Mouse (Mus musculus): Measurements from ENCODE around the gene Entpd2. TPM values are rescaled to one million over a fixed set of nuclear protein-coding genes. Genes with fewer than 3 reads are reported as not detected.

Gene Entpd2
- polyA plus RNA-seq, 1 experiment, result 6.2 TPM

DNA sequence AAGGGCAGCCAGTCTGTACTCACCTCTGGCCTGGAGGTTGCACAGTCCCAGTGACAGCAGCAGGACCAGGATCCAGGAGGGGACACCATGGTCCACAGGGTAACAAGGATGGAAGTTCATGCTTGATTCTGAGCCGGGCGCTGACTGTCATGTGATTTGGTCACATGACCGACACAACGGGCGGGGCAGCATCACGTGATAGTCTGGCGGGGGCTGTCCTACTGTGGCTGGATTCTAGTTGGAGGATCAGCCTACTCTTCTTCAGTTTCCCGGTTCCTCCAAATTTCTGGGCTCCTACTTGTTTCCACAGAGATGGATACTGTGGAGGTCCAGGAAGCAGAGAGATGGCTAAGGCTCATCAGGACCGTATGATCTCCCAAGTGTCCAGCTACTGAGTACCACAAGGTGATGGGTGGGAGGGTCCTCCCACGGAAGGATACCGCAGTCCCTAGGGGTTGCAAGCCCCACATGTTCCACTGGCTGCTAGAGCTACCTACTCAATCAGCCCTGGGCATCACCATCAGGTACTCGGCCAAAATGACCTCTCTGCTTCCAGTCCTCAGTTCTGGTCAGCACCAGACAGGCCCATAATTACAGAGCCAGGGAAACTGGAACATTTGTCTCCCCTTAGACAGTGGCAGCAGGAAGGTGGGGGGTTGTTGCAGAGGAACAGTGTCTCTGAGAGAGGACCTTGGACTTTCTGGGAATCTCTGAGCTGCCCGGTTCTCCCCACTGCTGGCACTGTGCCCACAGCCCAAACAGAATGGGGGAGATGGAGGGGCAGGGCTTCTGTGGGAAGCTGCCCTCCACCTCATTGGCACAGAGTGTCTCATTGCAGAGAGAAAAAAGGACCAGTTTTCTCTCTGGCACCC is 39.2 kb upstream of the Entpd2 start, which contains the start of gene Dpp7:
TSS of gene Dpp7 (minus strand) at position 152 of the 872 bp plus-strand sequence.
- TF ChIP-seq POLR2A (IDR thresholded peaks at IDR 0.05; ENCODE audit: control insufficient read depth, low read depth, low read length), result no peak
- TF ChIP-seq CTCF (IDR thresholded peaks at IDR 0.05; ENCODE audit: control insufficient read depth, insufficient read depth, insufficient replicate concordance, low read depth, low read length), result no peak
- H3K27me3 ChIP-seq (ENCODE audit: control insufficient read depth, insufficient read depth, low read length), result no peaks in the 10 kb centered on the region
- no peak within 1 kb of the TSS for H3K27ac ChIP-seq (ENCODE audit: control insufficient read depth, insufficient read depth, low read depth, low read length)
- H3K4me1 ChIP-seq (ENCODE audit: control insufficient read depth, insufficient read depth, low read length), result peaks cover 18% of the 10 kb centered on the region
- no peaks in the 10 kb centered on the region for H3K36me3 ChIP-seq (ENCODE audit: control insufficient read depth, insufficient read depth, low read length)
- peak within 1 kb of the TSS; percentile 77 for H3K4me3 ChIP-seq (ENCODE audit: control insufficient read depth, low read depth, low read length)

DNA sequence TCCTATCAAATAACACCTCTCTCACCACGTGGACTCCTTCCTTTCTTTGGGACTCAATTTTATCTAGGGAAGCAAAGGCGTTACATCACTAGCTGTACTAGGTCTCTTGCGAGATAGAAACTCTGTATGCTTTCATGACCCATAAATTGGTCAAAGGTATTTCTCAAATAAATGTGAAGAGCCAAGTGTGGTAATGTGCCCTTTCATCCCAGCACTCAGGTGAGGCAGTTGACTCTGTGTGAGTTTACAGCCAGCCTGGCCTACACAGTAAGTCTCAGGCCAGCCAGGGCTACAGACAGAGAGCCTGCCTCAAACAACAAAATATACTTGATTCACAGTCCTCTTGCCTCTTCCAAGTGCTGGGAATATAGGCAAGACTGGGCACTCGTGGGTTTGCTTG is 35.8 kb upstream of the Entpd2 start:
- no peak for TF ChIP-seq CTCF (IDR thresholded peaks at IDR 0.05; ENCODE audit: control insufficient read depth, insufficient read depth, insufficient replicate concordance, low read depth, low read length)
- TF ChIP-seq POLR2A (IDR thresholded peaks at IDR 0.05; ENCODE audit: control insufficient read depth, low read depth, low read length), result no peak
- Histone ChIP-seq H3K4me1 (ENCODE audit: control insufficient read depth, insufficient read depth, low read length) (peaks cover 20% of the 10 kb centered on the region), H3K4me3 (ENCODE audit: control insufficient read depth, low read depth, low read length) (no peak overlapping the region), H3K27me3 (ENCODE audit: control insufficient read depth, insufficient read depth, low read length) (no peaks in the 10 kb centered on the region), H3K27ac (ENCODE audit: control insufficient read depth, insufficient read depth, low read depth, low read length) (no peak overlapping the region), H3K36me3 (ENCODE audit: control insufficient read depth, insufficient read depth, low read length) (no peaks in the 10 kb centered on the region)

DNA sequence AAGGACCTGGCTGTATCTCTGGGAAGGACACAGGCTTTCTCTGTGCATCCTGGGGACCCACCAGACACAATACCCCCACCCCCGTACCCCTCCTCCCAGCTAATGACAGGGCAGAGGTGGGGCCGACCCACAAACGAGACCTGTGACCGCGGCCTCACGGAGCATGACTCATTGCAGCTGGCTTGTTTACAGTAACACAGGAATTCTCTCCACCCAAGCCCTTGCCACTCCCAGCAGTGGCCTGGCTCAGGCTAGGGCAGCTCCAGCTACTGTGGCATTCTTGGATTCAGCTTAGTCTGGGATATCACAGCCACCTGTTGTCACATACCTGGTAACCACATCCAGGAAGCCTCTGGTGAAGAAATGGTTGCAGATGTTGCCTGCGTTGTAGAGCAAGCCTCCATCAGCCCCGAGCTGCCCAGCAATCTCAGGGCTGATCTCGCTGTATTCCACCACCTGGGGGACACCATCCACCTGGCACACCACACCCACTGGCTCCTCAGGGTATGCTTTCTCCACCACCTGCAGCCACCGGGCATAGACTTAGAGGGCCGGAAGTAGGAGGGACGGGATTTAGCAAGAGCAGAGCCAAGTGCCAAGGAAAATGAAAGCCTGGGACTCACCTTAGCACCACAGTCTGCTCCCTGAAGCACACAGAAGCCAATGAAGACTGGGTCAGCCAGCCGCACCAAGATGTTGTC is 32.0 kb upstream of the Entpd2 start:
- Histone ChIP-seq H3K27ac (ENCODE audit: control insufficient read depth, insufficient read depth, low read depth, low read length) (no peak overlapping the region), H3K27me3 (ENCODE audit: control insufficient read depth, insufficient read depth, low read length) (no peaks in the 10 kb centered on the region), H3K4me1 (ENCODE audit: control insufficient read depth, insufficient read depth, low read length) (peaks cover 3% of the 10 kb centered on the region), H3K36me3 (ENCODE audit: control insufficient read depth, insufficient read depth, low read length) (no peaks in the 10 kb centered on the region), H3K4me3 (ENCODE audit: control insufficient read depth, low read depth, low read length) (no peak overlapping the region)
- TF ChIP-seq CTCF (IDR thresholded peaks at IDR 0.05; ENCODE audit: control insufficient read depth, insufficient read depth, insufficient replicate concordance, low read depth, low read length), result no peak
- no peak for TF ChIP-seq POLR2A (IDR thresholded peaks at IDR 0.05; ENCODE audit: control insufficient read depth, low read depth, low read length)

DNA sequence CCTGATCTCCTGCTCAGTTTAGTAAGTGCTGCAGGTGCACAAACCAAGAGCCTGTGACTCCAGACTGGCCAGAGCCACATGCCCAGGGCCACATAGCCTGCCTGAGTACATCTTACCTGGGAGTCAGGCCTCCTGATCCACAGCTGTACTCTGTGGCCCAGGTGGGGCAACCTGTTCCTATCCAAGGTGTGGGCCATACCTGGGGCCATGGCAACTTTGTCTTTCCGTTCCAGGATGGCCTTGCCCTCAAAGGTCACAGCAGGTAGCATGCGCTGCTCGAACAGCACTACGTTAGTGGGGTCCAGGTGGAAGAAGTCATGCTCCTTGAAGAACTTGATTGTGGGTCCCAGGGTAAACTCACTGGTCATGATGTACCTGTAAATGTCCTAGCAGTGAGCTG is 31.4 kb upstream of the Entpd2 start:
- no peaks in the 10 kb centered on the region for H3K36me3 ChIP-seq (ENCODE audit: control insufficient read depth, insufficient read depth, low read length)
- H3K27me3 ChIP-seq (ENCODE audit: control insufficient read depth, insufficient read depth, low read length), result no peaks in the 10 kb centered on the region
- no peak overlapping the region for H3K27ac ChIP-seq (ENCODE audit: control insufficient read depth, insufficient read depth, low read depth, low read length)
- TF ChIP-seq CTCF (IDR thresholded peaks at IDR 0.05; ENCODE audit: control insufficient read depth, insufficient read depth, insufficient replicate concordance, low read depth, low read length) (no peak), POLR2A (IDR thresholded peaks at IDR 0.05; ENCODE audit: control insufficient read depth, low read depth, low read length) (no peak)
- H3K4me1 ChIP-seq (ENCODE audit: control insufficient read depth, insufficient read depth, low read length), result peaks cover 3% of the 10 kb centered on the region
- no peak overlapping the region for H3K4me3 ChIP-seq (ENCODE audit: control insufficient read depth, low read depth, low read length)

DNA sequence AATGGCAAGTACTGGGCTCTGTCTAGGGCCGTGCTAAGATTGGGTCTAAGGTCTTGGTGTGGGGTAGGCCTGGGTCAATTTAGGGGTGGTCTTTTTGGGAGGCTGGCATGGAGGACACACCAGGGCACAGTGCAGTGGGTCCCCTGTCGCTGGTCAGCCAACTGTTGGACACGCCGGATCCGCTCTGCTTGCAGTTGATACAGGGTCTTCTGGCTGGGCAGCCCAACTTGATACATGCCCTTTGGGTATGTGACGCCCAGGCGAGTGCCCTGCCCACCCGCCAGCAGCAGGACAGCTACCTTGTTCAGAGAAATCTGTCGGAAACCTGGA is 30.9 kb upstream of the Entpd2 start:
- no peaks in the 10 kb centered on the region for H3K27me3 ChIP-seq (ENCODE audit: control insufficient read depth, insufficient read depth, low read length)
- 0 out of 2 replicates have a peak overlapping the region, but pooled peaks have one; percentile 4 for H3K4me3 ChIP-seq (ENCODE audit: control insufficient read depth, low read depth, low read length)
- H3K36me3 ChIP-seq (ENCODE audit: control insufficient read depth, insufficient read depth, low read length), result no peaks in the 10 kb centered on the region
- H3K4me1 ChIP-seq (ENCODE audit: control insufficient read depth, insufficient read depth, low read length), result peaks cover 3% of the 10 kb centered on the region
- TF ChIP-seq POLR2A (IDR thresholded peaks at IDR 0.05; ENCODE audit: control insufficient read depth, low read depth, low read length) (no peak), CTCF (IDR thresholded peaks at IDR 0.05; ENCODE audit: control insufficient read depth, insufficient read depth, insufficient replicate concordance, low read depth, low read length) (no peak)
- no peak overlapping the region for H3K27ac ChIP-seq (ENCODE audit: control insufficient read depth, insufficient read depth, low read depth, low read length)

DNA sequence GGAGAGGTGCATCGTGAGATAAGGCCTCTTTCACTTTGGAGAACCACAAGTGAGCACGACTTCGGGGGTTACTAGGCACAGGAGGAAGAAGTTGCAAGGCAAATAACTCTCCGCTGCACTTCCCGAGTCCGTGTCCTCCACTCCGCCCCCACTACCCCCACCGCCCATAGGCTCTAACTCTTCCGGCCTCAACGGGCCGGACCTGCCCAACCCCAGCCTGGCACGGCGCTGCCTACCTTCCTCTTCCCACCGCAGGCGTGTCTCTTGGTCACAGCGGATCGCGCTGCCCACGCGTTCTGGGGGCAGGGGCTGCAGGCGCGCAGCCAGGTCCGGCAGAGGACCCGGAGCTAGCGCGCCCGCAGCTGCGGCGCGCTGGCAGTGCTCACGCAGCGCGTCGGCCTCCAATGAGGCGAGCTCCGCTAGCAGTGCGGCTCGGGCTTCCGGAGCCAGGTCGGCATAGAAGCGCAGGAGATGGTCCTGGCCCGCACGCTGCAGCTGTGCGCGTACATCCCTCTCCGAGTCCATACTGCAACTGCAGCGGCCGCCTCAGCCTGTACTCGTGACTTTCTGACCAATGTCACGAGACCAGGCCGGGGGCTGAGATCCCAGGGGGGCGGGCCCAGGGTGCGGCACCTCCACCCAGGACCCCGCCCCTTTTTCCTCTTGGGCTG is 30.4 kb upstream of the Entpd2 start, which contains the start of gene Uap1l1:
TSS of gene Uap1l1 (minus strand) at position 592 of the 671 bp plus-strand sequence.
- H3K27me3 ChIP-seq (ENCODE audit: control insufficient read depth, insufficient read depth, low read length), result no peaks in the 10 kb centered on the region
- TF ChIP-seq POLR2A (IDR thresholded peaks at IDR 0.05; ENCODE audit: control insufficient read depth, low read depth, low read length), result peak; percentile 52; the same call in 1 of the 2 replicates
- no peak for TF ChIP-seq CTCF (IDR thresholded peaks at IDR 0.05; ENCODE audit: control insufficient read depth, insufficient read depth, insufficient replicate concordance, low read depth, low read length)
- no peaks in the 10 kb centered on the region for H3K36me3 ChIP-seq (ENCODE audit: control insufficient read depth, insufficient read depth, low read length)
- H3K27ac ChIP-seq (ENCODE audit: control insufficient read depth, insufficient read depth, low read depth, low read length), result no peak within 1 kb of the TSS
- H3K4me1 ChIP-seq (ENCODE audit: control insufficient read depth, insufficient read depth, low read length), result peaks cover 3% of the 10 kb centered on the region
- H3K4me3 ChIP-seq (ENCODE audit: control insufficient read depth, low read depth, low read length), result peak within 1 kb of the TSS; percentile 55

DNA sequence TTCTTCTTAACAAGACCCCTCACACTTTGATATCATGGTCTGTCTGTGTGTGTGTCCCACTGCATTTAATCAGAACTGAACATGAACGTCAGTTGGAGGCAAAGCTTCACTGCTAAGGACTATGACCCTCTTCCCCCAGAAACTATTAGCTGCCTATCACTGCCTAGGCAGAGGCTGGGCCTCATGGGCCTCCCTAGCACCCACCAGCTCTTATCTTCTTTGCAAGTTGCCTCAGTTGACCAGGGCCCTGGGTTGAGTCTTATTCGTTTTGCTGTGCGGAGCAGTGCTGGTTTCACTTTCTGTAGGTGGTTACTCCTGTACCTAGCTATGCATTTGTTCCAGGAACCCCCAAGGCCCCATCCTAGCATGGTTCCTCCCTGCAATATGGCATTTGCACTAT is 25.7 kb upstream of the Entpd2 start:
- Histone ChIP-seq H3K4me1 (ENCODE audit: control insufficient read depth, insufficient read depth, low read length) (peaks cover 17% of the 10 kb centered on the region), H3K27me3 (ENCODE audit: control insufficient read depth, insufficient read depth, low read length) (no peaks in the 10 kb centered on the region), H3K4me3 (ENCODE audit: control insufficient read depth, low read depth, low read length) (no peak overlapping the region), H3K36me3 (ENCODE audit: control insufficient read depth, insufficient read depth, low read length) (no peaks in the 10 kb centered on the region), H3K27ac (ENCODE audit: control insufficient read depth, insufficient read depth, low read depth, low read length) (no peak overlapping the region)
- TF ChIP-seq POLR2A (IDR thresholded peaks at IDR 0.05; ENCODE audit: control insufficient read depth, low read depth, low read length) (no peak), CTCF (IDR thresholded peaks at IDR 0.05; ENCODE audit: control insufficient read depth, insufficient read depth, insufficient replicate concordance, low read depth, low read length) (no peak)
